Mouse (Mus musculus) hindbrain, embryonic 11.5 days (tissue): Measurements from ENCODE around the gene Spint2. TPM values are rescaled to one million over a fixed set of nuclear protein-coding genes. Genes with fewer than 3 reads are reported as not detected.
A peak's percentile ranks its signal among the peaks of the same experiment; 100 is the strongest.

Source experiments
- ATAC-seq: fragments of 200-750 bp; cut with Nextera tagmentation; 2 replicates; pipeline ENCODE4 v1.8.0; 2017; ENCODE audit warnings: mild to moderate bottlenecking, moderate TSS enrichment, moderate library complexity; ENCODE audit not compliant: low FRiP score
- DNase-seq: peaks from one replicate; pipeline ENCODE4 v3.0.0-alpha.2; 2015; ENCODE audit warnings: low spot score
- H3K27ac ChIP-seq: fragments of 300-500 bp; sonication (generic); 2 replicates; pipeline ENCODE4 v1.5.1; 2014; ENCODE audit warnings: mild to moderate bottlenecking, low read depth, low read length
- H3K27me3 ChIP-seq: fragments of 300-500 bp; sonication (generic); 2 replicates; pipeline ENCODE4 v1.6.1; 2014; ENCODE audit warnings: mild to moderate bottlenecking, low read length, moderate library complexity, mixed read lengths; ENCODE audit not compliant: control insufficient read depth, insufficient read depth
- H3K36me3 ChIP-seq: fragments of 300-500 bp; sonication (generic); 2 replicates; pipeline ENCODE4 v1.6.1; 2014; ENCODE audit warnings: mild to moderate bottlenecking, low read length, moderate library complexity, mixed read lengths; ENCODE audit not compliant: control insufficient read depth, insufficient read depth
- H3K4me1 ChIP-seq: fragments of 300-500 bp; sonication (generic); replicated peaks from 2 replicates; pipeline ENCODE4 v1.6.1; 2014; ENCODE audit warnings: low read length, mixed read lengths; ENCODE audit not compliant: control insufficient read depth, insufficient read depth
- H3K4me2 ChIP-seq: fragments of 300-500 bp; sonication (generic); replicated peaks from 2 replicates; pipeline ENCODE4 v1.6.1; 2014; ENCODE audit warnings: mild to moderate bottlenecking, low read depth, low read length
- H3K4me3 ChIP-seq: fragments of 300-500 bp; sonication (generic); 2 replicates; pipeline ENCODE4 v1.5.1; 2014; ENCODE audit warnings: low read depth, low read length
- H3K9ac ChIP-seq: fragments of 300-500 bp; sonication (generic); 2 replicates; pipeline ENCODE4 v1.6.1; 2014; ENCODE audit warnings: low read depth, low read length
- H3K9me3 ChIP-seq: fragments of 300-500 bp; sonication (generic); 2 replicates; pipeline ENCODE4 v1.6.1; 2016; ENCODE audit warnings: low read length; ENCODE audit not compliant: control insufficient read depth
- WGBS: fragments of 180-500 bp; shearing (Covaris S2); extraction: QIAGEN DNeasy Blood & Tissue Kit; methylation state at CpG from one replicate; pipeline ENCODE4 v1.1.7; 2014; 5-methylcytosine and 5-hydroxymethylcytosine counted together
- polyA plus RNA-seq: library from polyadenylated mRNA; unstranded; fragments of >200 nt; fragmentation: Nextera tagmentation; extraction: Ambion mirVana; gene quantifications from 2 replicates; pipeline ENCODE4 v1.2.1, GENCODE M21; 2014

Gene Spint2
- 37.5 and 43.4 TPM in 2 replicates for polyA plus RNA-seq

DNA sequence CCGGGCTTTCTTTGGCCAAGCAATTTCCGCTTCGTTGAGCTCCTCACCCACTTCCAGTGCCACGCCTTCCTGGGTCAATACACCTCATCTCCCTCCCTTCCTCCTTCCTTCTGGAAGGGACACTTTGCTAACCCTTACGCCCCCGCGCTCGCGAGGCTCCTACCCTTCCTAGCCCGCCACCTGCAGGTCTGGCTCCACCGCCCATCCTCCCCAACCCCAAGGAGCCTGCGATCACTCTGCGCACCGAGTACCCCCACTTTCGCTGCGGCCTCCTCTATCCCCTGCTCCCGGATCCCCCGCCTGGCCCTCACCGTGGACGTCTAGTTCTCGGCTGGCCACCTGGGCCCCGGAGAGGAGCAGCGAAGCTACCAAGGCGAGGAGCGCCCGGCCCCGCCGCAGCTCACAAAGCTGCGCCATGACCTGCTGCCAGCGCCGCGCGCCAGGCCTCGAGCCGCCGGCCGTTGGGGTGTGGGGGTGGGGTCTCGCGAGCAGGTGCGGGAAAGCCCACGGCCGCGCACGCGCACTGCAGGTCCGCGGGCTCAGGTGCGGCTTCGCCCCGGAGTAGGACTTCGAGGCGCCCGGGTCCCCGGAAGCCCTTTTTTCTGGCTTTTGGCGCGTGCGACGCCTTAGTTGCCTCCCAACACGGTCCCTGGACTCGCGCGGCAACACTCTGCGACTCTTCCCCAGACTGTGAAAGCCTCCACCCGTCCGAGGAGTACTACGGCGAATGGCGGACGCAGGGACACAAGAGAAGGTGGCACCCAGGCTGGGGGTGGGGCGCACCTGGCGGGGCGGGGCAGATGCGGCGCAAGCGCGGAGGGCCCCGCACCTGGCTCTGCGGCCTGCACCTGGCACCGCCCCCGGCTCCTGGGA lies at the start of gene Spint2:
TSS of gene Spint2 (minus strand) at position 712 of the 873 bp plus-strand sequence.
- Histone ChIP-seq H3K4me2 (peak within 1 kb of the TSS; percentile 93), H3K9me3 (no peaks in the 10 kb centered on the region), H3K27ac (no peak within 1 kb of the TSS), H3K4me3 (peak within 1 kb of the TSS; percentile 56), H3K36me3 (no peaks in the 10 kb centered on the region), H3K27me3 (peaks cover 29% of the 10 kb centered on the region), H3K9ac (peak within 1 kb of the TSS; percentile 69), H3K4me1 (no peaks in the 10 kb centered on the region)
- DNase-seq, result peak; percentile 64
- ATAC-seq, result peak; percentile 65; the same call in 1 of the 2 replicates
- WGBS, result under 1% methylated on average over 76 of the region's 80 CpGs

DNA sequence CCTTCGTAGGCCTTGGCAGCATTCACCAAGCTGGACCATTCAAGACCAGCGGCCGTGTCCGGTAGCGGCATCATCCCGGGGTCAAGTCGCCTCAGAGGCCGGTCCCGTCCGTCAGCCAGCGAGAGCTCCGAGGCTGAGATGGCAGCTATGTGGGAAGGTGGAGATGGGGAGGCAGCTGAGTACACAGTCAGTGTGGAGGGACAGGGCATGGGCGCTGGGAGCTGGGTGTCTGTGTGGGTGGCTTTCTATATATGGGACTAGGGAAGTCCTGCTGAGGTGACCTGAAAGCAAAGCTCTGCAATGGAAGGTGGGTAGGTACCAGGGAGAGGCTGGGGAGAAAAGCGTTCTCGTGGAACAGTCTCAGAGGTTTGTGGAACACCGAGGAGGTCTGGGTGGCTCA lies 47.3 kb upstream of the Spint2 start:
- DNase-seq, result no peak
- H3K27me3 ChIP-seq, result no peaks in the 10 kb centered on the region
- ATAC-seq, result no peak
- no peaks in the 10 kb centered on the region for H3K4me1 ChIP-seq
- H3K4me3 ChIP-seq, result no peak overlapping the region
- WGBS, result 93% methylated on average over 16 of the region's 16 CpGs
- no peak overlapping the region for H3K27ac ChIP-seq
- H3K4me2 ChIP-seq, result no peak overlapping the region
- H3K9me3 ChIP-seq, result no peaks in the 10 kb centered on the region
- no peaks in the 10 kb centered on the region for H3K36me3 ChIP-seq
- H3K9ac ChIP-seq, result no peak overlapping the region

- Histone ChIP-seq H3K9ac (no peak overlapping the region), H3K4me1 (no peaks in the 10 kb centered on the region), H3K27me3 (no peaks in the 10 kb centered on the region), H3K9me3 (no peaks in the 10 kb centered on the region), H3K4me2 (no peak overlapping the region), H3K4me3 (no peak overlapping the region), H3K36me3 (no peaks in the 10 kb centered on the region), H3K27ac (no peak overlapping the region)
- ATAC-seq, result no peak
- no peak for DNase-seq
- WGBS, result 88% methylated on average over 6 of the region's 6 CpGs
Observed at GRCm38 (mm10) chr7:29327087-29327486, 45.4 kb upstream of the Spint2 start.

- H3K36me3 ChIP-seq, result no peaks in the 10 kb centered on the region; the same call in 1 of the 2 replicates
- no peaks in the 10 kb centered on the region for H3K9me3 ChIP-seq
- H3K4me3 ChIP-seq, result peak overlapping the region; percentile 16; the same call in 1 of the 2 replicates
- WGBS, result 13% methylated on average over 19 of the region's 19 CpGs
- ATAC-seq (no peak), DNase-seq (peak; percentile 46)
- H3K4me1 ChIP-seq, result peaks cover 35% of the 10 kb centered on the region
- H3K9ac ChIP-seq, result peak overlapping the region; percentile 54; the same call in 1 of the 2 replicates
- peak overlapping the region; percentile 43 for H3K4me2 ChIP-seq
- H3K27me3 ChIP-seq, result no peaks in the 10 kb centered on the region
- H3K27ac ChIP-seq, result peak overlapping the region; percentile 95
Observed at GRCm38 (mm10) chr7:29319337-29320307, 37.9 kb upstream of the Spint2 start.

- H3K4me2 ChIP-seq, result peak overlapping the region; percentile 43
- H3K4me3 ChIP-seq, result no peak overlapping the region; the same call in none of the 2 replicates
- H3K27ac ChIP-seq, result peak overlapping the region; percentile 95
- whole genome bisulfite sequencing, result 2% methylated on average over 18 of the region's 18 CpGs
- no peaks in the 10 kb centered on the region for H3K9me3 ChIP-seq
- H3K9ac ChIP-seq, result peak overlapping the region; percentile 54
- peaks cover 44% of the 10 kb centered on the region for H3K4me1 ChIP-seq
- no peaks in the 10 kb centered on the region; the same call in 1 of the 2 replicates for H3K36me3 ChIP-seq
- peak; percentile 18; the same call in 1 of the 2 replicates for ATAC-seq
- no peaks in the 10 kb centered on the region for H3K27me3 ChIP-seq
- peak; percentile 71 for DNase-seq
Observed at GRCm38 (mm10) chr7:29318115-29318911, 36.6 kb upstream of the Spint2 start.

DNA sequence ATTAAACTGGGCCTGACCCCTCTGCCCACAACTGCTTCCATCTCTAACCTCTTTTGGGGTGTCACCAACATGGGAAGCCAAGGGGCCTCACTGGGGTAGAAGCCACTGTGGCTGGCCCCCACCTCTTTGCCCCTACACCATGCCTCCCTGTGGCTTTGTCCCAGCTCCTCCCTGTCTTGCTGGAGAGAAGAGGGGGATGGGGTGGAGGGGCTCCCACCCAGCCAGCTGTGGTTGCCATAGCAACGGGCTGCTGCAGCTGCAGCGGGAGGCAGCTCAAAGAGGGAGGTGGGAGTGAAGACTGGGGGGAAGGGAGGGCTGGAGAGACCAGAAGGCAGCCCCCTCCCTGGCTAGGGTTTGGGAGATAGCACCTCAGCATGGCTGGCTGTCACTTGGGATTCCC lies 35.8 kb upstream of the Spint2 start:
- ATAC-seq (peak; percentile 80), DNase-seq (peak; percentile 88)
- no peak overlapping the region for H3K4me3 ChIP-seq
- H3K9ac ChIP-seq, result peak overlapping the region; percentile 54
- H3K4me1 ChIP-seq, result peaks cover 44% of the 10 kb centered on the region
- peak overlapping the region; percentile 95 for H3K27ac ChIP-seq
- no peaks in the 10 kb centered on the region for H3K9me3 ChIP-seq
- no peaks in the 10 kb centered on the region for H3K27me3 ChIP-seq
- WGBS, result 0% methylated on average over 2 of the region's 2 CpGs
- no peaks in the 10 kb centered on the region; the same call in 1 of the 2 replicates for H3K36me3 ChIP-seq
- H3K4me2 ChIP-seq, result peak overlapping the region; percentile 33

DNA sequence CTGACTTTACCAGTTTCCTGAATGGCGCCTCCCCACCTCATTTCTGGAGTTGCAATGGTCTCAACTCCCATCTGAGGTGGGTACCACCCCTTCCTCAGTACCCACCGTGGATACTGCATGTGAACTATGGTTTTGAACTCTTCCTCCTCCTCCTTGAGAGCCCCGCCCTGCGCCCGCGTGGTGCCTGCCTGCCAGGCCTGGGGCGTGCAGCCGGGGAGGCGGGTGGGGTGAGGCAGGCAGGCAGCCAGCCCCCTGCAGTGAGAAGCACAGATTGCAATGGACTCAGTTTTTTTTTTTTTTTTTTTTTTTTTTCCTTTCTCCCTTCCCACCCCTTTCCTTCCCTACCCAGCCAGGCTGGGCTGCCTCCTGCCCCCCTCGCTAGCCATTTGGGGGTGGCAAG lies 35.3 kb upstream of the Spint2 start:
- H3K4me3 ChIP-seq, result no peak overlapping the region
- DNase-seq, result peak; percentile 62
- peak; percentile 31 for ATAC-seq
- H3K4me1 ChIP-seq, result peaks cover 44% of the 10 kb centered on the region
- peak overlapping the region; percentile 54; the same call in 1 of the 2 replicates for H3K9ac ChIP-seq
- peak overlapping the region; percentile 33; the same call in 1 of the 2 replicates for H3K4me2 ChIP-seq
- H3K9me3 ChIP-seq, result no peaks in the 10 kb centered on the region
- peak overlapping the region; percentile 95 for H3K27ac ChIP-seq
- H3K36me3 ChIP-seq, result no peaks in the 10 kb centered on the region; the same call in 1 of the 2 replicates
- WGBS, result 4% methylated on average over 10 of the region's 10 CpGs
- H3K27me3 ChIP-seq, result no peaks in the 10 kb centered on the region
